Mouse (Mus musculus) spleen, adult 12 weeks (tissue): ENCODE data around the gene Lypd1.

Source experiments
- DNase-seq: peaks from one replicate; pipeline ENCODE4 v3.0.0; 2022; ENCODE audit warnings: low spot score

The Lypd1 gene

GRCm38 (mm10) chr1:125912601-125913600, at the start of gene Lypd1:
Lypd1 (minus strand) TSS chr1:125913101.
- no peak for DNase-seq

DNA sequence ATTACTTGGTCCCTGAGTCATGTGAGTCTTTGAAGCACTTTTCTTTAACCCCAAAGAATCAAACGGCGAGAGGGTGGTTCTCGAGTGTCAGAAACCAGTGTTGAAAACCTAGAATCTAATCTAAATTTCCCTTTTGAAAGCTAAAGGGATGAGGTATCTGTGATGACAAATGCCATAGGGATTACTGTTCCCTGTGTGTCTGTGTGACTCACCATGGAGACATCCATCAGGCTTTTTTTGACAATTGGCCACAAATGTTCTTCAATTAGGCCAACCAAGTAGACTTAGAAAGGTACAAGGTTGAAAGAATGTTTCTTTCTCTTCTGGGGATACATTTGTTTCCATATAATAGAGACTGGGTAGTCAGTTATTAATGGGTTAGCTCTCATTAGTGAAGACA, 38.1 kb upstream of the Lypd1 start:
- no peak for DNase-seq

GRCm38 (mm10) chr1:125949076-125949475, 36.2 kb upstream of the Lypd1 start:
- no peak for DNase-seq

DNA sequence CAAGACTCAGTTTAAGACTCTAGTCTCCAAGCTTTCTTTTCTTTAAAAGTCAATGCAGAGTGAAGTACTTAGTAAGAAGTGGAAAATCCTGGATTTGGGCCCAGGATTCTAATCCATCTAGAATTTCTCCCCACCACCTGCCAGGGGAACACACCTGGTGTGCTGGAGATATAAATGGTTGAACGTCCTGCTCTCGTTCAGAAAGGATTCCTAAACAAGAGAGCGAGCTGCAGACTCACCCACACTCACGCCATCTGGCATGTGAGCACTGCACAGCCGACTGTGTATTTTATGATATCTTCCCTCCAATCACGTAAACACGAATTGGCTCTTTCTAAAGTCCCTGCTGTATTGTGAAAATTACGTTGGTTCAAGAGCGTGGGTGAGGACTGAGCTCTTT, 32.2 kb upstream of the Lypd1 start:
- DNase-seq, result no peak

- no peak for DNase-seq
Measured at GRCm38 (mm10) chr1:125943305-125943704, 30.4 kb upstream of the Lypd1 start.

- no peak for DNase-seq
Measured at GRCm38 (mm10) chr1:125925486-125925885, 12.6 kb upstream of the Lypd1 start.

GRCm38 (mm10) chr1:125923062-125923461, 10.2 kb upstream of the Lypd1 start:
- DNase-seq, result no peak

- no peak for DNase-seq
Measured at GRCm38 (mm10) chr1:125920696-125921095, 7.8 kb upstream of the Lypd1 start.

DNA sequence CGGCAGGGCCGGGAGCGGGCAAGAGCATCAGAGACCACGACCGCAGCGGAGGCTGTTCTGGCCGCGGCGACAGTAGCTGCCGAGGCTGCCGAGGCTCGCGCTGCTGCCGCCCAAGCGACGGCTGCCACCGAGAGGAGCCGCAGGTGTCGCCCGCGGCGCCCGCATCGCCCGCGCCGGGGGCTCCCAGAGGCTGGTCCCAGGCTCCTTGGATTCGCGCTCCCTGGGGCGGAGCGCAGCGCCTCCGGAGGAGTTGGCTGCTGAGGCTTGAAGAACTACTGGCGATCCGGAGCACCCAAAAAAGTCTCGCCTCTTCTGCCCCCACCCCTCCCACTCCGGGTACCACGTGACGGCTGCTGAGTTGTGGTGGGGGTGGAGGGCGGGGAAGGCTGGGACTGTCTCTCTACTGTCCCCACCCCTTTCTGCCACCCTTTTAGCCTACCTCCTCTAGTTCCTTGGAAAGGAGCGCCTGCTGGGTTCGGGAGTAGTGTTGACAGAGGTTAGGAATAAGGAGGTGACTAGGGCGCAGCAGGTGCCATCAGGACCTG, 928 bp downstream of the Lypd1 start:
- no peak for DNase-seq

GRCm38 (mm10) chr1:125911337-125911900, 1.5 kb downstream of the Lypd1 start:
- no peak for DNase-seq

DNA sequence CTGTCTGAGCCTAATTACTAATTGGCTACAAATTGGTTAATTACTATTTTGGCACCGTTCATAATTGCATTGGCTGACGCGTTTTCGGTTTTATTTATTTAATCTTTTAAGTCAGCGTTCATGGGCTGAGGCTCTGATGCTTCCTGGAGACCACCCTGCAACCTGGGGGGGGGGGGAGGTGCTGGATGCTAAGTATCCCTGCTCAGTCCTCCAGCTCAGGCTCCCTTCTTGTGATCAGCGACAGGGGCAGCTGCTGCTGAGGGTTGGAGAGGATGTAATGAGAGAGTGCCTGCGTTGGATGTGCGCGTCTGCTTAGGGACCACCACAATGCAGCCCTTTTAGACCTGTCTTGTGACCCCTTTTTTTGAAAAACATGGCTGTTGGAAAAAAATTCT, 2.0 kb downstream of the Lypd1 start:
- no peak for DNase-seq

DNA sequence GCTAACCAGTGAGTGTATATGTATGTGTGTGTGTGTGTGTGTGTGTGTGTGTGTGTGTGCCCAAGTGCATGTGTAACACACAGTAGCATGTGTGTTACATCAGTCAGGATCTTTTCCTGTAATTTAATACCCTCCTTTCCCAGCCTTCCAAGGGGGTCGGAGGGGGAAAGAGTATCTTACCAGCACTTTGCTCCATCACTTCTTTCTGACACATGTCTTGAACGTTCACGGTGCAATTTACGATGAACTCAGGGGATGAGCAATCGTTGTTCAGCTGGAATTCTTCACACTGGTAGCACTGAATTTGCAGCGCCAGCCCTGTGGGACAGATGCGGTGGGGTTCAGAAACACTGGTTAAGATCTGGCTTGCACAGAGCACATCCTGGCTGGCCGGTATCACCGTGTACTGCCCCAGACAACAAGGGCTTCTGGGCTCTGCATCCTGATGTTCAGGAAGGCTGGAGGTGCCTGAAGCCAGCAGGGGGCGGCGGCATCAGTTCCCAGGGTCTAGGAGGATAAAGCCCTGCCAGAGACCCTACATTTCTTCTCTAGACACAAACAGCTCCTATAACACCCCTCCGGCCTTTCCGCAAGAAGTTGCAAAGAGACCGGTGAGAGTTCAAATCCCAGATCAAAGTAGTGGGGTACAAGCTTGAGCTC, 2.6 kb downstream of the Lypd1 start:
- DNase-seq, result no peak

DNA sequence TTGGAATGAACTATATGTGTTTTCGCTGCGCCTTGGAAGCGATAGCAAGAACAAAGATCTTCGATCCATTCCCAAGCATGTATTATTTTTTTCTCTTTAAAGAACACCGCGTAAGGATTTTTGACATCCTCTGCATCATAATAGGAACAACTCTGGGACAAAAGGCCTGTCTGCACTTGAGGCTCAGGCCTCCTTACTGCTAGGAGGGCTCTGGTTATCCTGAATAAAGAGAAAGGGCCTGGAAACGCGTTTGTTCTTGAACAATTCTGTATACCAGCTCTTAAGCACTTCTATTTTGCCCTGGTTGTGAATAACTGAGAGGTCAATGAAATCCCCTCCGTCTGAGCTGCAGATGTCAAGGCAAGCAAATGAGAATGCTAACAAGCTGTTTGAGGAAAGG, 19.7 kb downstream of the Lypd1 start:
- DNase-seq, result no peak

GRCm38 (mm10) chr1:125870056-125870455, 42.8 kb downstream of the Lypd1 start:
- DNase-seq, result no peak

GRCm38 (mm10) chr1:125858631-125859030, 54.3 kb downstream of the Lypd1 start:
- no peak for DNase-seq

DNA sequence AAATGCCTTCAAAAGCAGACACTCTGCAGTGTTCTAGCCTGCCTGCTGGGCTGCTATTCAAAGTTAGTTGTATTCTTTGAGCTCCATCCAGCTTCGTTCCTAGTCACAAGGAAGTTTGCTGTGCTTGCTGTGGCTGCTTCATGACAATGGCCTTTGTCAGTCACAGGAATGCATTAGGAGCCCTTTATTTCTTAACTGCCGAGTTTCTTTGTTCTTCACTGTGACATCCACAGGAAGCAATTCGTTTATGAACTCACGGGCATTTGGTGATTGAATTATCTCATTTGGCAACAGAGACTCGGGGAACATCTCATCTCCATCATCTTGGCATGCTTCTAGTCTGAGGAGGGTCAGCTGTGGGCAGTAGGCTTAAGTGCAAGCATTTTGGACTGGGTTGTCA, 58.3 kb downstream of the Lypd1 start:
- no peak for DNase-seq

DNA sequence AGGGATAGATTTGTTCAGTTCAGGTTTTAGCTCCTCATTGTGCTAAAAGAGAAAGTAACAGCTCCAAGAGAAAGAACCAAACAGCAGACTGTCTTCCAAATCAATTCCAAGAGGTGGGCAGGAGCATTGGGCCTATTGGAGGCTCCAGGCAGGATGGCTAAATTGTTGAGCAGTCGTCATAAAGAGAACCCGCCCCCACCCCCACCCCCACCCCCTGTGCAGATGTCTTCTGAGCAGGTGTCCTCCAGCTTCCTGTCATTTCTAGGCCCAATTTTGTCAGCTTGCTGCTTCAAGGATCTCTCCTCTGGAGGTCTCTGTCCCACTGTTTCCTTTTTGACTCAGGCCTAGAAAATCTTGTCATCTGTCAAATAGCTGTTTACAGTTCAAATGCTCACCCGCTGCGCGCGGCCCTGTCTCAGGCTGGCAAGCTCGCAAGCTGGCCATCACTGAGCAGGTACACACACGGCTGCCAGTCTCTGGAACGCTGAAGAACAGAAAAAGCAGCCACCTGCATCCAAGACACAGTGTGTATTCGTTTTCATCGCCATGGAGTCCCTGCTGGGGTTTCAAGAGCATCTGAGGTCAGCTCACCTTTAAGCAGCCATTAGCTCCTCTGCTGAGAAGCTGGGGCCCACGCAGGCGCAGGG, 73.0 kb downstream of the Lypd1 start:
- DNase-seq, result no peak

GRCm38 (mm10) chr1:125837507-125837906, 75.4 kb downstream of the Lypd1 start:
- no peak for DNase-seq

DNA sequence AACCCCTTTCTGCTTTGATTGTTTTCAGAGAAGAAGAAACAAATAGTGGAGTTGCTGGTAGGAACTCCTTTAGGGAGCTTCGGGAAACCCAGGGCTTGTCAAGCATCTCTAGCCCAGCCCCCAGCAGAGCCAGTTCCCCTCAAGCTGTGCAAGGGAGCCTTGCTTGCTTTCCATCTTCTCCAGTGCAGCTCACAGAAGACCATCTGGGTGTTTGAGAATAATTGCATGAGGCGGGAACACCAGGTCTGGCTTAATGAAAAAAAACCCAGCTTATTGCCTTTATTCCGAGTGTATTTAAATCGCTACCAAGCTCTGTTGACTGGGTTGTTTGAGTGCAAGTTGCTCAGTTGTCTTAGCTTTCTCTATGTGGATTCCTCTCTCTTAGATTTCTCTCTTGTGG, 89.3 kb downstream of the Lypd1 start:
- no peak for DNase-seq

DNA sequence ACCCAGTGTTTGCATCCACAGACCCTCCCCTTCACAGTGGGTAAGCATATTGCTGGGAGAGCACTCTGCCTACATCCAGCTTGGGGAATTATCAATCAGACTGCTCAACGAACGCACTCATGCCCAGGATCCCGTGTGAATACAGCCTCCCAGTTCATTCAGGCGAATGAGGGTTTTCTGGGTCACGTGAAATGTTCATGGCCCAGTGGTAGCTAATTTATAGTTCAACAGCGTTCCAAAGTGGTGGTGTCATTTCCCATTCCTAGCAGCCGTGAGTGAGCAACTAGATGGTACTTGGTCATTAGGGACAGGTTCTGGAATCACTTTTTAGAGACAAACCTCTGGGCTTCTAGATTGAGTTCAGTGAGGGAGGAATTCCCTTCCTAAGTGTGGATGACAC, 91.8 kb downstream of the Lypd1 start:
- DNase-seq, result no peak
